Mouse (Mus musculus): ENCODE data around the gene Kcne1. TPM values are rescaled to one million over a fixed set of nuclear protein-coding genes. Genes with fewer than 3 reads are reported as not detected.

The Kcne1 gene
- 1.0 and 1.3 TPM in 2 replicates for polyA plus RNA-seq (2016; fragmentation: Nextera tagmentation; extraction: Ambion mirVana)

DNA sequence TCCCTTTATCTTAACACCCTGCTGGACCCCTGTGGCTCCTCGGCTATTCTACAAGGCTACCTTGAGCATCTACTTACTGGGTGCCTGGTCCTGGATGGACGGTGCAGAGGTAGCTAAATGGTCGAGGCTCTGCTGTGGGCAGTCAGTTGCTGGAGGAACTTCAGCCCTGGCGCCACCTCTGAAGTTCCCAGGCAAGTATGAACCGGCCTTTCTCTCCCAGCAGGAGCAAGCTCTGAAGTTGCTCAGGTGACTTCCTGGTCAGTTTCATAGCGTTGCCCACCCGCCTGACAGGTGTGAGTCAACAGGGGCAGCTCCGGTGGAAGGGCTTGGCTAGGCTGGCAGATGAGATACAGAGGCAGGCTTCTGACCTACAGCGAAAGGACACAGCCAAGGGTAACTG, at the start of gene Kcne1:
Kcne1 (minus strand) TSS at position 240 of the 400 bp plus-strand sequence.
- 57% methylated on average over 9 of the region's 9 CpGs for WGBS
- 0 out of 2 replicates have a peak within 1 kb of the TSS, but pooled peaks have one; percentile 9 for H3K4me3 ChIP-seq
- DNase-seq (ENCODE audit: low spot score), result no peak
- no peaks in the 10 kb centered on the region for H3K36me3 ChIP-seq
- no peaks in the 10 kb centered on the region for H3K9me3 ChIP-seq
- H3K4me1 ChIP-seq (replicated peaks), result peaks cover 44% of the 10 kb centered on the region
- H3K27ac ChIP-seq, result peak within 1 kb of the TSS; percentile 57
- peaks cover 38% of the 10 kb centered on the region for H3K27me3 ChIP-seq (ENCODE audit: insufficient read depth, poor library complexity, severe bottlenecking)

DNA sequence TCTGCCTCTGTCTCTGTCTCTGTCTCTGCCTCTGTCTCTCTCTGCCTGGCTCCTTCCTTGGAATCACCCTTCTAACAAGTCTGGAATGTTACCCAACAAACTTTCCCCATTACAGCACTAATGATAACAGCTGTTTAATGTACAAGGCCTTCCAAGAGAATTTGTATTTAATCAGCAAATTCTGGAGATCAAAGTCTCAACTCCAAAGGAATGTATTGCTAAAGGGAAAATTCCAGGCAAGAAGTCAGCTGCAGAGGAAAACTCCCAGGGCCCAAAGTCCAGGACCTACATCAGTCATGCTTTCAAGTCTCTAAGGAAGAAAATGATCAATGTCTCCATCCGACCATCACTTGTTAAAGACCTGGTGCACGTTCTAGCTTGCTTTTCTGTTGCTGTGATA, 48.6 kb upstream of the Kcne1 start:
- WGBS, result 85% methylated on average over 2 of the region's 2 CpGs
- Histone ChIP-seq H3K36me3 (no peaks in the 10 kb centered on the region), H3K27me3 (ENCODE audit: insufficient read depth, poor library complexity, severe bottlenecking) (no peaks in the 10 kb centered on the region), H3K4me3 (no peak overlapping the region), H3K27ac (no peak overlapping the region), H3K4me1 (replicated peaks) (peaks cover 26% of the 10 kb centered on the region), H3K9me3 (no peaks in the 10 kb centered on the region)
- DNase-seq (ENCODE audit: low spot score), result no peak

DNA sequence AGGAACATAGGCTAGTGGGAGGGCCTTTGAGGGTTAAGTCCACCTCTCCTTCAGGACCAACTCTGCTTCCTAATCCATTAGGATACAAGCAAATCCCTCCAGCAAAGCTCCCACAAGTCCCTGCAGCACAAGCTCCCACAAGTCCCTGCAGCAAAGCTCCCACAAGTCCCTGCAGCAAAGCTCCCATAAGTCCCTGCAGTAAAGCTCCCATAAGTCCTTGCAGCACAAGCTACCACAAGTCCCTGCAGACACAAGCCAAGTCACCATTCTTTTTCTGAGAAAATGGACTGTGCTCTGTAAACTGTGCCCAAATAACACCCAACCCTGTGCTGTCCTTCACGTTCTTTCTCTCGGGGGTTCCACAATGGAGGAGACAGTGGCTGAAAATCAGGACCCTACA, 44.9 kb upstream of the Kcne1 start:
- no peaks in the 10 kb centered on the region for H3K9me3 ChIP-seq
- H3K4me3 ChIP-seq, result no peak overlapping the region
- H3K27ac ChIP-seq, result no peak overlapping the region
- H3K27me3 ChIP-seq (ENCODE audit: insufficient read depth, poor library complexity, severe bottlenecking), result peaks cover 16% of the 10 kb centered on the region
- DNase-seq (ENCODE audit: low spot score), result no peak
- no peaks in the 10 kb centered on the region for H3K36me3 ChIP-seq
- peaks cover 41% of the 10 kb centered on the region for H3K4me1 ChIP-seq (replicated peaks)
- WGBS, result 88% methylated on average over 2 of the region's 2 CpGs

DNA sequence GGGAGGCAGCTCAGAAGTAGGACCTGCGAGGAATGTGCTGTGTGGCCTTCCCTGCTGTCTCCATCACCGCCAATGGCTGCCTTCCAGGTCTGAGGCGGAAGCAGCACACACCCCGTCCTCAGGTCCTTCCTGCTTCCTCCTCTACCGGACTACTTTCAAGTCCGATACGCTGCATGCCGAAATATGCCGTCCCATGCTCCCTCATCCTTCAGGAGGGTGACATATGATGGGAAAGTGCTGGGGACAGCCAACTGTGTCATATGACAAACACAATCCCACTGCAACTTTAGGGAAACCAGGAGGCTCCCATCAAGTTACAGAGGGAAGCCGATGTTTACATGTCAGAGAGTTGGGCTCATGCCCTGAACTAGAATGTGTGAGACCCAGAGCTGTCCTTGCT, 43.8 kb upstream of the Kcne1 start:
- no peak for DNase-seq (ENCODE audit: low spot score)
- H3K27me3 ChIP-seq (ENCODE audit: insufficient read depth, poor library complexity, severe bottlenecking), result peaks cover 25% of the 10 kb centered on the region
- no peak overlapping the region for H3K4me3 ChIP-seq
- no peak overlapping the region for H3K27ac ChIP-seq
- WGBS, result 80% methylated on average over 10 of the region's 10 CpGs
- H3K36me3 ChIP-seq, result no peaks in the 10 kb centered on the region
- H3K4me1 ChIP-seq (replicated peaks), result peaks cover 51% of the 10 kb centered on the region
- H3K9me3 ChIP-seq, result no peaks in the 10 kb centered on the region

DNA sequence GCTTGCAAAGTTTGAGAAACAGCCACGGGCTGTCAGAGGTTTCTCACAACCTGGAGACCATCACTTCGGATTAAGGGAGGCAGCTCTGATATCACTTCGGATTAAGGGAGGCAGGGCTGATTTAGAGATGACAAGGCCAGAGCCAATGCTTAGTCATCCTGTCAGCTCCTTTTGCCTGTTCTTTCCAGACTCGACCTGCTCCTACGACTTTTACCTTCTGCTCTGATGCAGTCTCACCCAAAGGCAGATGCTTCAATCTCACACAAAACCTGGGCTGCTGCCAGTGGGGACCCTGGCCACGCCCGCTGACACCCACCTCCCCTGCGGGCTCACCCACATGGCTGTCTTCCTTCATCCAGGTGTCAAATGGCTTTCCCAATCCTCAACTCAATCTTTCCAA, 42.9 kb upstream of the Kcne1 start:
- Histone ChIP-seq H3K36me3 (no peaks in the 10 kb centered on the region), H3K4me1 (replicated peaks) (peaks cover 57% of the 10 kb centered on the region), H3K4me3 (no peak overlapping the region), H3K27me3 (ENCODE audit: insufficient read depth, poor library complexity, severe bottlenecking) (peaks cover 29% of the 10 kb centered on the region), H3K9me3 (no peaks in the 10 kb centered on the region), H3K27ac (peak overlapping the region; percentile 50; the same call in 1 of the 2 replicates)
- WGBS, result 42% methylated on average over 8 of the region's 8 CpGs
- no peak for DNase-seq (ENCODE audit: low spot score)

DNA sequence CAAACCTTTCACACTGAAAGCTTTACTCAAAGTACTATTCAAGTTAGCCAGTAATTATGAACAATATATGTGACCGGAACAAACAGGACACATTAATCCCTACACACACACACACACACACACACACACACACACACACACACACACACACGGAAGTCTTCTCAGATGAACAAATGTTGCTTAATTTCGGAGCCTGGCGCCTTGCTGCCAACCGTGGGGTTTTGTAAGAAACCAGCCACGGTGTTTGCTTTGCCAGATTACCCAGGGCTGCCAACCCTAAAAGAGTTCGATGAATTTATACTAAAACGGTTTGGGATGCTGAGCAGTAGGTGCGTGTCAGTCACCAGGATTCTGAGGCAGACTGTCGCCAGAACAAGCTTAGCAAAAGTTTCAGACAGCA, 41.9 kb upstream of the Kcne1 start:
- 60% methylated on average over 10 of the region's 10 CpGs for WGBS
- H3K4me1 ChIP-seq (replicated peaks), result peaks cover 57% of the 10 kb centered on the region
- 0 out of 2 replicates have a peak overlapping the region, but pooled peaks have one; percentile 50 for H3K27ac ChIP-seq
- H3K4me3 ChIP-seq, result no peak overlapping the region
- DNase-seq (ENCODE audit: low spot score), result no peak
- H3K9me3 ChIP-seq, result no peaks in the 10 kb centered on the region
- H3K36me3 ChIP-seq, result peaks cover 9% of the 10 kb centered on the region
- peaks cover 29% of the 10 kb centered on the region for H3K27me3 ChIP-seq (ENCODE audit: insufficient read depth, poor library complexity, severe bottlenecking)

- H3K4me1 ChIP-seq (replicated peaks), result peaks cover 57% of the 10 kb centered on the region
- peak; percentile 88 for DNase-seq (ENCODE audit: low spot score)
- H3K4me3 ChIP-seq, result peak overlapping the region; percentile 54
- under 1% methylated on average over 37 of the region's 37 CpGs for WGBS
- peaks cover 23% of the 10 kb centered on the region for H3K36me3 ChIP-seq
- peaks cover 29% of the 10 kb centered on the region for H3K27me3 ChIP-seq (ENCODE audit: insufficient read depth, poor library complexity, severe bottlenecking)
- no peaks in the 10 kb centered on the region for H3K9me3 ChIP-seq
- H3K27ac ChIP-seq, result peak overlapping the region; percentile 88
Measured at GRCm38 (mm10) chr16:92399490-92400458, 40.5 kb upstream of the Kcne1 start.

GRCm38 (mm10) chr16:92398574-92399118, 39.4 kb upstream of the Kcne1 start:
- 68% methylated on average over 6 of the region's 6 CpGs for WGBS
- peak overlapping the region; percentile 54 for H3K4me3 ChIP-seq
- peak overlapping the region; percentile 88; the same call in 1 of the 2 replicates for H3K27ac ChIP-seq
- peaks cover 57% of the 10 kb centered on the region for H3K4me1 ChIP-seq (replicated peaks)
- no peaks in the 10 kb centered on the region for H3K9me3 ChIP-seq
- peaks cover 29% of the 10 kb centered on the region for H3K27me3 ChIP-seq (ENCODE audit: insufficient read depth, poor library complexity, severe bottlenecking)
- peaks cover 35% of the 10 kb centered on the region for H3K36me3 ChIP-seq
- no peak for DNase-seq (ENCODE audit: low spot score)

DNA sequence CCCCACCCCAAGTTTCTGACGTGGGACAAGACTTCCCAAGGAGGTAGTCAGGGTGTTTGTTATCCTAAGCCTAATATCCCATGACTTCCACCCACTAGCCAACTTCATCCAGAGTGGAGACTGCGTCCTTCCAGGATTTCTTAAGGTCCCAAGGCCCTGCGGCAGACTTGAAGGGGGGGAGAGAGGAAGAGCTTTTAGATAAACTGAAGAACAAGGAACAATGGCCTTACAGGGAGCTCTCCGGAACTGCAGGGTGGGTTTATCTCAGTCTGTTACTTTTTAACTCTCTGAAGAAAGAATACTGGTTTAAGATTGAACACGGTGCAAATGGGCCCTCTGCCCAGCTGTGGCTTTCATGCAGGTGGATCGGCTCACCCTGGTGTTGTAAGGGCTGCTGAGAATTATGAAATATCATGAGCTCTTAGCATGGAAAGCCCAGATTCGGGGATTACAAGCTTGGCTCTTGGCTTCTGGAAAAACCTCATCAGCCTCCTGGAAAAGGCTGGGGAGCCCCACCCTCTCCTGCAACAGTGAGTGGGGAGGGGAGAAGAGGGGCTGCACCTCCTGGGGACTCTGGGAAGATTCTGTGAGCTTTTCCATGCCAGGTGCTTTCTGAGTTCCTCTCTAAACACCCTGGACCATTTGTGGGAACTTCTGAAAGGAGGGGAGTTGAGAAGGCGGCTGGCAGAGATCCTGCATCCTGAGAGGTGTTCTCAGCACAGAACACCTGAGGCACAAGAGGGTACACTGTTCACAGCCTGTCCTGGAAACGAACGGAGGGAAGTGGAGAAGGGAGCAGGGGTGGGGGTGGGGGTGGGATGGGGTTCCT, 38.7 kb upstream of the Kcne1 start:
- H3K36me3 ChIP-seq, result peaks cover 41% of the 10 kb centered on the region
- no peak for DNase-seq (ENCODE audit: low spot score)
- H3K9me3 ChIP-seq, result no peaks in the 10 kb centered on the region
- WGBS, result 59% methylated on average over 10 of the region's 10 CpGs
- H3K27ac ChIP-seq, result peak overlapping the region; percentile 64; the same call in 1 of the 2 replicates
- peak overlapping the region; percentile 54 for H3K4me3 ChIP-seq
- H3K4me1 ChIP-seq (replicated peaks), result peaks cover 55% of the 10 kb centered on the region
- H3K27me3 ChIP-seq (ENCODE audit: insufficient read depth, poor library complexity, severe bottlenecking), result peaks cover 29% of the 10 kb centered on the region

GRCm38 (mm10) chr16:92393732-92394131, 34.5 kb upstream of the Kcne1 start:
- Histone ChIP-seq H3K4me3 (no peak overlapping the region), H3K9me3 (no peaks in the 10 kb centered on the region), H3K4me1 (replicated peaks) (peaks cover 17% of the 10 kb centered on the region), H3K36me3 (peaks cover 64% of the 10 kb centered on the region), H3K27ac (no peak overlapping the region), H3K27me3 (ENCODE audit: insufficient read depth, poor library complexity, severe bottlenecking) (peaks cover 10% of the 10 kb centered on the region; the same call in 1 of the 2 replicates)
- 94% methylated on average over 3 of the region's 3 CpGs for WGBS
- DNase-seq (ENCODE audit: low spot score), result no peak

DNA sequence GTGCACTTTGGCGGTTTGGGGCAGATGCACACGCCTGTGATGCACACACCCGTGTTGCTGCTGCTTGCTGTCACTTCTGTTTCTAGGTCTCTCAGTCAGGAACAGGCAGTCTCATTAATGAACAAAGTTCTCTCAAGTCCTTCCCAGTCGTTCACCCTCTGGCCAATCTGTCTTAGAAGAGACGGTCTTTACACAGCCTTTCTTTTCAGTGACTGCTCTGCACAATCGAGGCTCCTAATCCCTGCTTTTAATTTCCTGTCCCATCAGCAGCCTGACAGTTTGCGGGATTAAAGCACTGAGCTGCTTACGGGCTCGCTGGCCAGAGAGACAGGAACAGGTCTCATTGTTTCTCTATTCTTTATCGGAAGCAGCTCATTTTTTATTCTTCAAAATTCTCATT, 28.4 kb upstream of the Kcne1 start:
- Histone ChIP-seq H3K36me3 (peaks cover 20% of the 10 kb centered on the region), H3K9me3 (no peaks in the 10 kb centered on the region), H3K27me3 (ENCODE audit: insufficient read depth, poor library complexity, severe bottlenecking) (no peaks in the 10 kb centered on the region), H3K4me1 (replicated peaks) (peaks cover 10% of the 10 kb centered on the region), H3K4me3 (no peak overlapping the region), H3K27ac (no peak overlapping the region)
- no peak for DNase-seq (ENCODE audit: low spot score)
- WGBS, result 68% methylated on average over 10 of the region's 10 CpGs

DNA sequence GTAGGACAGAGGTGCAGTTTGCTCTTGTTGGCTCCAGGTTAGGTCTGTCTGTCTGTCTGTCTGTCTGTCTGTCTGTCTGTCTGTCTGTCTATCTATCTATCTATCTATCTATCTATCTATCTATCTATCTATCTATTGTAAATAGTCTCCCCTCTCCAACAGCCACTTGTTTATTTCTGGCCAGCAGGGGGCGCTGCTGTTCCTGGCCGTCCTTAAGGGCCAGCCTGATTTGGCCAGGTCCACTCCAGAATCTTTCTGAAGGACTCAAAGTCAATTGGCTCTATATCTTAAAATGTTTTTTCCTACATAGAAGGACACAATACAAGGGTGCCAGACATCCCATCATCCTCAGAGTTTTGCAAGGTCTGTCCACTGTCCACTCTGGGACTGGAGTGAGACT, 25.8 kb upstream of the Kcne1 start:
- Histone ChIP-seq H3K27ac (no peak overlapping the region), H3K9me3 (no peaks in the 10 kb centered on the region), H3K27me3 (ENCODE audit: insufficient read depth, poor library complexity, severe bottlenecking) (no peaks in the 10 kb centered on the region), H3K4me3 (no peak overlapping the region), H3K36me3 (no peaks in the 10 kb centered on the region), H3K4me1 (replicated peaks) (peaks cover 20% of the 10 kb centered on the region)
- peak; percentile 65 for DNase-seq (ENCODE audit: low spot score)
- 3% methylated on average over 2 of the region's 2 CpGs for WGBS

Measured in hindbrain, embryonic 10.5 days (tissue).